Mouse (Mus musculus) heart, adult 10 weeks (tissue): ENCODE measurements around the gene Mapk8ip2. TPM values are rescaled to one million over a fixed set of nuclear protein-coding genes. Genes with fewer than 3 reads are reported as not detected.

ENCODE experiments used
- polyA plus RNA-seq: library from polyadenylated mRNA; stranded (reverse); fragments of 350-450 nt; fragmentation: Illumina TruSeq; extraction: RNeasy Lipid Tissue Mini Kit (QIAGEN cat#74804); gene quantifications from one replicate; pipeline ENCODE4 v1.2.3, GENCODE M21; 2014; ENCODE audit warnings: low read depth, low replicate concordance

Gene Mapk8ip2
- polyA plus RNA-seq, result 0.10 TPM

DNA sequence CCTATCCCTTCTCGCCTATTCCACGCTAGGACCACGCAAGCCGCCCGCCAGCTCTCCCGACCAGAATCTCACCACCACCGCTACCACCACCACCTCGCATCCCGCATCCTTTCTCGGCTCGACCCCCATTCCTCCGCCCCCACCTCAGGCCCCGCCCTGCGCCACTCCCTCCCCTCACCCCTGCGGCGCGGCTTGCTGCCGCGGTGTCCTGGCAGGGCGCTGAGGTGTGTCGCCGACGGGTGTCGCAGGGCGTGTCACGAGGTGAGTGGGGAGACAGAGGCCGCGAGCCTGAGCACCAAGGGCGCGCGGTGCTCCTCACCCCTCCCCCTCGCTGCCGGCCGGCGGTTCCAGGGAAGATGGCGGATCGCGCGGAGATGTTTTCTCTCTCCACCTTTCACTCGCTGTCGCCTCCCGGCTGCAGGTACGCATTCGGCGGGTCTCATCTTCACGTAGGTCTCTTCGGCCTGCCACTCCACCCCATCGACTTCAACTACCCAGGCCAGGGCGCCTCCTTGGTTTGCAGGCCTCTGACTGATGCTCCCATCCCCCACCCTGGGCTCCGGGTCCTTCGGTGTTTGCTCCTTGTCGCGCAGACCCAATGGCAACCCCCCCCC is at the start of gene Mapk8ip2:
Mapk8ip2 (plus strand) TSS at position 49 of the 614 bp plus-strand sequence.

GRCm38 (mm10) chr15:89410118-89410517 is 43.6 kb upstream of the Mapk8ip2 start, which contains the start of gene Syce3:
Gene Syce3, minus strand, starts transcription at chr15:89410503.

GRCm38 (mm10) chr15:89425711-89426121 is 28.0 kb upstream of the Mapk8ip2 start, which contains the start of gene Cpt1b:
Gene Cpt1b, minus strand, starts transcription at chr15:89425863.

GRCm38 (mm10) chr15:89429352-89430221 is 24.1 kb upstream of the Mapk8ip2 start, which contains the start of the genes C730034F03Rik, Gm44502 and Chkb:
Gene C730034F03Rik, plus strand, starts transcription at chr15:89429589.
Gene Gm44502, minus strand, starts transcription at chr15:89429696.
Gene Chkb, minus strand, starts transcription at chr15:89429908.

DNA sequence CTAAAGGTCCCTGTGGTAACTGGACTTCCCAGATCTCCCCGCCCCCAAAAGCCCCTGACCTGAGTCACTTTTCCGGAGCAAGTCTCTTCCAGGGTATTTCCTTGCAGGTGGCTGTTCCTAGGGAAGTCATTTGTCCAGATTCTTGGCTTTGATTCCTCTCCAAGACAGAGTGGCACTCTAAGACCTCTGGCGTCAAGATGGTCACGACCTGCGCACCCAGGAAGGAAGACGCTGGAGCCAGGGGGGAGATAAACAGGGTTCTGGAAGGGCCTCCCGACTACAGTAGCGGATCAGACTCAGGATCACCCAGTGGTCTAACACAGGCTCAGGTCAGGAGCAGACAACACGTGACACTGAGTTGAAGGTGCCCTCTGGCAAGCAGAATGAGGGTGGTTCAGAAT is 23.4 kb downstream of the Mapk8ip2 start, which contains the start of gene Arsa:
Arsa (minus strand) TSS at position 335 of the 401 bp plus-strand sequence.

GRCm38 (mm10) chr15:89498961-89499688 is 45.4 kb downstream of the Mapk8ip2 start, which contains the start of gene Shank3:
Gene Shank3, plus strand, starts transcription at chr15:89499623.

Other genes starting within 250 kb of the Mapk8ip2 start
- gene Ppp6r2, start 242.4 kb upstream of the Mapk8ip2 start, polyA plus RNA-seq, result 49.4 TPM
- gene Sbf1, start 138.6 kb upstream of the Mapk8ip2 start, polyA plus RNA-seq, result 45.0 TPM
- gene Adm2, start 131.2 kb upstream of the Mapk8ip2 start, polyA plus RNA-seq, result not detected
- gene Miox, start 119.5 kb upstream of the Mapk8ip2 start, polyA plus RNA-seq, result not detected
- gene Lmf2, start 98.3 kb upstream of the Mapk8ip2 start, polyA plus RNA-seq, result 25.2 TPM
- gene Ncaph2, start 98.2 kb upstream of the Mapk8ip2 start, polyA plus RNA-seq, result 46.5 TPM
- 23.0 TPM for gene Sco2, start 80.1 kb upstream of the Mapk8ip2 start, polyA plus RNA-seq
- 0.86 TPM for gene Tymp, start 76.9 kb upstream of the Mapk8ip2 start, polyA plus RNA-seq
- 2.5 TPM for gene Odf3b, start 74.6 kb upstream of the Mapk8ip2 start, polyA plus RNA-seq
- gene Klhdc7b, start 69.0 kb upstream of the Mapk8ip2 start, polyA plus RNA-seq, result not detected
- gene Syce3, start 43.4 kb upstream of the Mapk8ip2 start, polyA plus RNA-seq, result not detected
- 568 TPM for gene Cpt1b, start 28.1 kb upstream of the Mapk8ip2 start, polyA plus RNA-seq
- gene C730034F03Rik, start 24.3 kb upstream of the Mapk8ip2 start, polyA plus RNA-seq, result 1.8 TPM
- gene Gm44502, start 24.2 kb upstream of the Mapk8ip2 start, polyA plus RNA-seq, result 1.3 TPM
- gene Chkb, start 24.0 kb upstream of the Mapk8ip2 start, polyA plus RNA-seq, result 106 TPM
- 13.2 TPM for gene Arsa, start 23.5 kb downstream of the Mapk8ip2 start, polyA plus RNA-seq
- gene Shank3, start 45.7 kb downstream of the Mapk8ip2 start, polyA plus RNA-seq, result 24.1 TPM
- not detected for gene Acr, start 114.4 kb downstream of the Mapk8ip2 start, polyA plus RNA-seq
- 6.0 TPM for gene Rabl2, start 138.0 kb downstream of the Mapk8ip2 start, polyA plus RNA-seq